Mouse (Mus musculus) layer of hippocampus, adult 9-10 months (tissue): ENCODE measurements around the gene Dnhd1.

Experiments
- DNase-seq: peaks from one replicate; pipeline ENCODE4 v3.0.0; 2022; ENCODE audit warnings: low spot score

Gene Dnhd1

DNA sequence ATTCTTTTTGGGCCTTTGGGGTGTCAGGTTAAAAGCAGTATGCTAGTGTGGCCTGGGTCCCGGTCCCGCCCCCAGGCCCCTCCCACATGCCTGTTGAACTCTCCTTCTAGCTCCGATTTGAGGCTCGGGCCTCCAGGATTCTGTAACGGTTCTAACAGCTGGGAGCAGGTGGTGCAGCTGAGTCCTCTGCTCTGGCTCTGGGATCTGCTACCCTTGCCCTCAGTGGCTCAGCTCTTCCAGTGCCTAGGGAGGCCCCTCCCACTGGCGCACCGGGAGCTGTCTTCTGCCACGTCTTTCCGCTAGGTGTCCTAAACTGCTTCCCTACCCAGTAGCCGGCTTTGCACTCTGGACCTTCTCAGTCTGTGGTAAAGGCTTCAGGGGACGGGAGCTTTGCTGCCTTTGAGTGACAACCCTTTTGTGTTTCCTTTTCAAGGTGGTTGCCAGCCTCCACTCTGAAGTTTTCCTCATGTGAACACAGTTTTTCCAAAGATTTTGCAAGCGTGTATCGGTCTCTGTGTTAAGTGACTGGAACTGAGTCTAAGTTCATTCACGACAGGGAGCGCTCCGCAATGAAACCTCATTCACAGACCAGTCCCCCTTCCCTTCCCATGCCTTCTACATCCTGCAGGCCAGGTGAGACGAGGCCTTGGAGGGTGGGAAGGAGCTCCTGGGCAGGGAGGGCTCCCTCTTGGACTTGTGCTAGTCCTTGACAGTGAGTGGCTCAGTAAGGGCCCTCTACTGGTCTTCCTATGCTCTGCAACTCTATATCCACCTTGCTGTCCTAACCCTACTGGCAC lies at the start of gene Dnhd1:
TSS of gene Dnhd1 (plus strand) at position 189 of the 797 bp plus-strand sequence.
- no peak for DNase-seq

DNA sequence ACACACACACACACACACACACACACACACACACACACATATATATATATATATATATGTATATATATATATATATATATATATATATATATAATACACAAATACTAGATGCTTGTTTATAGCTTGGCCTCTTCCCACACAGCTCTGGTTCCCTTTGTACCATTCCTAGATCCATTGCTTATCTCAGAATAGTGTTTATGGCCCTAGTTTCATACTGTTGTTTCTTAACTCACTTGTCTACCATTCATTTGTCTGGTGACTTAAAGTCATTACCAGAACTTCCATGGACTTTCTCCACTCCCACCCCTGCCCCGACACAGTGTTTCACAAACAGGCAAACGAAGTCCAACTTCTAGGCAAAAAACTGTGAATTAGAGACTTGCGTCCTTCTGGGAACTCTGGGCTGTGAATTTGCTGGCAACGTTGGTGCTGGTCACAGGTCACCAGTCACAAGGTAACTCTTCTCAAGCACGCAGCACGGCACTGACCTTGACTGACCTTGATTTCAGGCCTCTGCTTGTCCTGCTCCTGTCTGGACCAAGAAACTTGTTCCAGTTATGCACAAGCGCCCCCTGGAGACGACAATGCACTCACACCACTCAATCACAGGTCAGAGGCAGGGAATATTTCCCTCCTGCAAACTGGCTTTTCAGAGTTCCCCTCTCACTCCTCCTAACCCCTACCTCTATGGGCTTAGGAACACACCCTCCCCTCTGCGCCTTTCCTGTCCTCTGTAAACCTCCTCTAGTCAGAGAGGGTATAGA lies 47.6 kb upstream of the Dnhd1 start:
- peak; percentile 46 for DNase-seq

DNA sequence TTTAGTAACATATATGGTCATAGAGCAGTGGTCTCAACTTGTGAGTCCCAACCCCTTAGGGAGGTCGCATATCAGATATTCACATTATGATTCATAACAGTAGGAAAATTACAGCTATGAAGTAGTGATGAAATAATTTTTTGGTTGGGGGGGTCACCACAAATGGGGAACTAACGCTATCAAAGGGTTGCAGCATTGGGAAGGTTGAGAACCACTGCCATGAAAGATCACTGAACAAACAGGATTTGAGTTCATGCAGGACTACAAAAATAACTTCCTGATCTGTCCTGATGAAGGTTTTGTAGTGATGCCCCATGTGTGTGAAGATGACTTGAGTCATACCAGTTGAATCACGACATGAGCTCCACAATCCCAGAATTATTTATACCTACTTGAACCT lies 42.2 kb upstream of the Dnhd1 start:
- DNase-seq = no peak

DNA sequence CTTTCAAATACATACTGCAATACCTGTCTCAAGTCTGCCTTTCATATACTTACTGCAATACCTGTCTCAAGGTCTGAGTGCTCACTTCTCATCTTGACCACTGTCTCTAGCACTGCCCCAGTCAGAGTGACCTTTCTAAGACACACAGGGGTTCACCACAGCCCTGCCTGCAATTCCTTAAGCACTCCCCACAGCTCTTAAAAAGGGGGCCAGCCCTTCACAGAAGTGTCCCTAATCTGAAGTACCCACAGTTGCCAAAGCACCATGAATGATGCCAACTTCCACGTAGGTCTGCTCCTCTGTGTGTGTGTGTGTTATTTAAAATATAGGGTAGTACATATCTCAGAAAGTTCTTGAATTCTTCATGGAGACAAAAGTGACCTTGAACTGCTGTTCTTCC lies 38.9 kb upstream of the Dnhd1 start:
- DNase-seq = no peak

DNA sequence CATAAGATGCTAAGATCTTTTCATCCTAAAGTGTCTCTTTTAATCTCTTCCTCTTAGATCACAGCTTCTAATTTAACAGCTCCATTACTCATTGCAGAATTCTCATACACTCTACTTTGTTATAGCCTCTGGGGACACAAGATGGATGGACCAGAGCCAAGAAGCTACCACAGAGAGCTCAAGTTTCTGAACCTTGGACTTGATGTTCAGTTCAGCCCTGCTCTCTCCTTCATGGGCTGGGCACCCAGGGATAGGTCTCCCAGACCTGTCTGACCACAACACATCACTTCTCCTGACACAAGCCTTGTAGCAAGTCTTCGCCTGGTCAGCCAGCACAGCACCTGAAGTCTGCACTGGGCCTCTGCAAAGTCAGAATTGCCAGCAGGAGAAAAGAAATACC lies 36.2 kb upstream of the Dnhd1 start:
- DNase-seq = no peak

DNA sequence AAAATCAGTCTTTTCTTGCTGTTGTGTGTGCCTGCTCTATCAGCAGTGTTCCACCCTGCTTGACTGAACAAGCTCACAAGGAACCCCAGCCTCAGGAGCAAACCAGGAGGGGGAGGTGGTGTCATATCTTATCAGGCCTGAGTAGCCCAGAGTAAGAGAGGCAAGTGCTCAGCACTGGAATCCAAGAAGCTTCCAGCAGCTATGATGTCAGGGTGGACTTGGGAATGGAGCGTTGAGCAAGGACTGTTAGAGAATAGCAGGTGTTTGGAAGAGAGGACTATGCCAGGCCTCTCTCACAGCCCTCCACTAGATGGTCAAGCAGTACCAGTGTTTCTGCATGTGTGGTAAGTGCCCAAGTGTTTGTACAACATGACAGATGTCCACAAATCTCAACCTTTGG lies 34.9 kb upstream of the Dnhd1 start:
- DNase-seq = no peak

DNA sequence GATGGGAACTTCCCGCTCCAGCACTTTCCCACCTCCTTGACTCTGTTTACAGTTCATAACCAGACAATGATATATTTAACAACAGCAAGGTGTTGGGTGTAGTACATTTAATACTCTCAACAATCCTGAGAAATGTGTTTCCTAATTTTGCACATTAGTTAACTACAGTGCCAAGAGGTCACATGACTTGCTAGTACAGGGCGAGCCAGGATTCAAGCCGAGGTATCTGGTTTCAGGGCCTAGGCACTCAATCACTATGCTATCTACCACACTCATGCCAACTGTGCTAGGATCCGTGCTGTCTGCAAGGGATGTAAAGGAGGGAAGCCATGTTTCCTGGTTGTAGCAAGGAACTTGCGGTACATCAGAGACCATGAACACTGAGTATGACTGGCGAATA lies 34.1 kb upstream of the Dnhd1 start:
- DNase-seq = no peak

DNA sequence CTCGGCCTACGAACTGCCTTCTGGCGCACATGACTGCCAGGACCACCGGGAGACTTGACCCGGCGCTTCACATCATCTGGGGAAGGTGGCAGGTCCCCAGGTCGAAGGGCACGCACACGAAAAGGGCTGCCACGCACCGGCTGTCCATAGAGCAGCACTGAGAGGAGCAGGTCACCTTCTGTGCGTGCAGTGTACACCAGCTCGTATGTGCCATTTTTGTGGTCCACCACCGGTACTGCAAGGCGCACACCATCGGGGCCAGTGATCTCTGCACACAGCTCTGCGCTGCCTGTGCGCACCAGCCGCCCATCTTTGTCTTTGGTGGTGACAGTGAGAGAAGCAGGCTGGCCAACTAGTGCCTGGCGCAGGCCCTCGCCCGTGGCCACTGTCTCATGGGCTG lies 32.8 kb upstream of the Dnhd1 start:
- no peak for DNase-seq

DNA sequence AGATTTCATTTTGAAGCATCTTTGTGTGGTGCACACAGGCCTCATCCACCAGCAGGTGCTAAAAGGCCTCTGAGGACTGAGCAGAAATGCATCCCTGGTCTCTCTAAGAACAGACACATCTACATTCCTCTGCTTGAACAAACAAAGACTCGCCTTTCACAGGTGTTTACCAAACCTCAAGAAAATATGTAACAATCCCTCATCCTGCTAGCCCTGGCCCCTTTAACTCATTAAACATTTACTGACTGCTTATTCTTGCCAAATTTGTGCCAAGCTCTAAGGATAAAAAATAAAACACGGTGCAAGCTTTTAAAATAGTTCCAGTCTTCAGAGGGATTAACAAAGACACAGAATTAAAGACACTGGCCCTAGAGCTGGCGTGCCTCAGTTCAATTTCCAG lies 30.9 kb upstream of the Dnhd1 start:
- DNase-seq = no peak

DNA sequence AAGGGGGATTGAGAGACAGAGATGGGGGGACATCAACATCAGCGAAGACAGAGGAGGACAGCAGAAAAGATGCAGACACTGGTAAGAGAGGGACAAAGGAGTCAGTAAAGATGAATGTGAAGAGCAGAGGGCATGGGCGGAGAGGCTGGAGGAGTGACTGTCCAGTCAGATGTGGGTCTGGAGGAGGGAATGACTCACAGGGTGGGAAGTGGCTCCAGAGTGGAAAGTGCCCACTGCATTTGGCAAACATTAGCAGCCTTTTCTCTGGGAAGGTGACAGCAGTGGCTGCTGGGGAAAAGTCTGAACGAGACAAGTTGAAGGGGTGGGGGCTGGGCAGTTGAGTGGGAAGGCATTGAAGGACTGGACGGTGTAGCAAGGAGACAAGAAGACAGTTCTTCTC lies 29.6 kb upstream of the Dnhd1 start:
- no peak for DNase-seq

DNA sequence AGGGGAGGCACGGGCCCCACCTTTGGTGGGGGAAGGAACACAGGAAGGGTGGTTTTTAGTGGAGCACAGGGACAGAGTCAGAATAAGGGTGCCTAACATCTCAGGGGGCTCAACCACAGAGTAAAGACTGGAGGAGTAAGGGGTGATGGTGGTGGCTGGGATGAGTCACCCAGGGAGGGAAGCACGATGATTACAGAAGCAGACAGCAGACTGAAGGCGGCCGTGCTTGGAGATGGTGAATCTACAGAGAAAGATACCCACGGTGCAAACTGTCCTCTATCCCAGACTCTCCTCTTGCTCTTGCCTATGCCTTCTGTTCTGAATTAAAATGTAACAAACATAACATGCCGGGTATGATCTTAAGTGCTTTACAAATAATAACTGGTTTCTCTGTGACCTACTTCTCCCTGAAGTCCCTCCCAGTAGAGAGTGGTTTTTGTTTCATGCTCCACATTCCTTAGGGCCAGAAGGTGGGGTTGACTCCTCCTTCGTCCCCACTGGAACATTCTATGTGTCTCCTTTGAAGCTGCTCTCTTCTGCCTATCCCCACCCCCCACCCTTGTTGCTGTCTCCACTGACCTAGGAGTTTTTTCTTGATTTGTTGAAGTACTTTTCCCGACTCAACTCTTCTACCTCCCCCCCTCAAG lies 28.9 kb upstream of the Dnhd1 start:
- no peak for DNase-seq

DNA sequence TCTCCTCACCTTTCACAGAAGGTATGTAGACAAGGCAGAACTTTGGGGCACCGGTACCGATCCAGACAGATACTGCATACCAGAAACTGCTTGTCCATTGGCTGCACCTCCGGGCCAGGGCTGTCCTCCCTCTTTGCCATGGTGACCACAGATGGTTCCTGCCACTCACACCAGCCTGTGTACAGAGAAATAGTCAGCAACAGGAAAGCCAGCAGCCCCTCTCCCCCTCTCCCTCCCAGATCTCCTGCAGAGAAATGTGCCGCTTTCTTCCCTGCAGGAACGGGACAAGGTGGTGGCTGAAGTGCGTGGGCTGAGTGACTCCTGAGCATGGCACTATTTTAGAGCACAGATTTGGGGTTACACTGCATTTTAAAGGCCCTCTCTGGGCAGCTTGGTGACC lies 25.2 kb upstream of the Dnhd1 start:
- DNase-seq = no peak

DNA sequence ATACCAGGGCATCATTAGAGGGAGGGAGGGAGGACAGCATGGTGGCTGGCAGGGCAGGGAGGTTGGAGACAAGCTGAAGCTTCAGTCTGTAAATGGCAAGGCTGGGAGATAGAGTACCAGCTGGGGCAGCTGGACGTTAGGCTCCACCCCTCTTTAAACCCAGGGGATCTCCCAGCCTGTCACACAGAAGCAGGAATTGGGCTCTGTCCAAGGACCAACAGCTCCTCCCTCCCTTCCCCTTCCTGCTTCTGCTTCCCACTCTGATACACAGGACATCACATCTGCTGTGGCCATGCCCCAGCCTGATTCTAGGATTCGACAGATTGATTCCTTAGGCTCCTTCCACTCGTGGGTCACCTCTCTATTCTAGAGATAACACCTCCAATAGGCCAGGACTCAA lies 22.0 kb upstream of the Dnhd1 start:
- DNase-seq = no peak

DNA sequence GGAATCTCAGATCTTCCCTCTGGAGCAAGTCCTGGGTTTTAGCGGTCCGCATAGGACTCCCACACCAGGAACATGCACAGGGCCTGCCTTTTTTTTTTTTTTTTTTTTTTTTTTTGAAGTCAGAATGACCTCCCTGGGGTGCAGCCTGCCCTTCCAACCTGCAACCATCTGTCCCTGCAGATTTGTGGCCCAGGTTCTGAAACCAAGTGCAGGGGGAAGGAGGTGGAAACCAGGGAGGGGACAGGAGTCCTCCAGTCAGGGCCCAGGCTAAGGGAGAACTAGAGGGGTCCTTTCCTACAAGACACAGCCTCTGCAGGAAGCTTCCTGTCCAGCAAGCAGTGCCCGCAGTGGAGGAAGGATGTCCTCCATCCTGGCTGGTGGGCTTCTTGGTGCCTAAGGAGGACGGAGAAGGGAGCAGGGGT lies 18.1 kb upstream of the Dnhd1 start:
- no peak for DNase-seq

DNA sequence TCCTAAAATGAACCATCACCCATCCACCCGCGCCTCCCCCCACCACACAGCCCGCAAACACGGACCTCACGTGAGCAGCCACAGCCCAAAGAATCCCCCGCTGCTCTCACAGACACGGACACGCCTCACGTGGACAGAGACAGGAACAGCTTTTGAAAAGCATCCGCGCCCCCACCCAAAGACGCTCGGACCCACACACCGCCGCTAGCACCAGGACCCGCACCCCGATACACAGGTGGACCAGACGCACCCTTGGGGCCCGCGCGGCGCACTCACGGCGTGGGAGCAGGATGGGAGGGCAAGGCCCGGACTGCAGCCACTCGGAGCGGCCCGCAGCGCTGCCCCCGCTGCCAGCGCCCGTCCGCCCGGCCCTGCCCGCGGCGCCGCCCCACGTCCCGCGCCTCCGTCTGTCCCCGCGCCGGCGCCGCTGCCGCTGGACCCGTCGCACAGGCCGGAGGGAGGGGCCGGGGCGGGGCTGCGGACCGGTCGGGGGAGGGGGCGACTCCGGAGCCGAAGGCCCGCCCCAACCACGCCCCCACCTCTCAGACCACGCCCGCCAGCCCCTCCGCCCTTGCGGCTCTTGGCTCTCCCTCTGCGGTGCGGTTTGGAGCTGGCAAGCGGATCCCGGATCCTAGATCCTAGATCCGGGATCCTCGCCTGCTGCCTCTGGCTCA lies 17.4 kb upstream of the Dnhd1 start, which contains the start of gene Trim3:
TSS of gene Trim3 (minus strand) at position 445 of the 674 bp plus-strand sequence.
- peak; percentile 71 for DNase-seq

DNA sequence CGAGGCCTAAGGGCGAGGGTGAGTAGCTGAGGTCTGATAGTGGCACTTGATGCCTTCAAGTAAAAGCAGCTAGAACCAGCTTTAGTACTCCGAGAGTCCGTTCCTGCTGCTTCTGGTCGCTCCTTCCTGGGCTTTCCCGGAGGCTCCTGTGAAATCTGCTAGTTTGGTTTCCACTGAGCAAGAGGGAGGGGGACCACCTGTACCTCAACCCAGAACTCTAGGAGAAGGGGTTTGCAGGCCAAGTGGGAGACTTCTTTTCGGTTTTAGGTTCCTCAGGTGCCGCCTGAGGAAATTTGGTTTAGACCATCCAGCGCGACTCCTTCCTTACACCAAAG lies 16.9 kb upstream of the Dnhd1 start:
- no peak for DNase-seq

DNA sequence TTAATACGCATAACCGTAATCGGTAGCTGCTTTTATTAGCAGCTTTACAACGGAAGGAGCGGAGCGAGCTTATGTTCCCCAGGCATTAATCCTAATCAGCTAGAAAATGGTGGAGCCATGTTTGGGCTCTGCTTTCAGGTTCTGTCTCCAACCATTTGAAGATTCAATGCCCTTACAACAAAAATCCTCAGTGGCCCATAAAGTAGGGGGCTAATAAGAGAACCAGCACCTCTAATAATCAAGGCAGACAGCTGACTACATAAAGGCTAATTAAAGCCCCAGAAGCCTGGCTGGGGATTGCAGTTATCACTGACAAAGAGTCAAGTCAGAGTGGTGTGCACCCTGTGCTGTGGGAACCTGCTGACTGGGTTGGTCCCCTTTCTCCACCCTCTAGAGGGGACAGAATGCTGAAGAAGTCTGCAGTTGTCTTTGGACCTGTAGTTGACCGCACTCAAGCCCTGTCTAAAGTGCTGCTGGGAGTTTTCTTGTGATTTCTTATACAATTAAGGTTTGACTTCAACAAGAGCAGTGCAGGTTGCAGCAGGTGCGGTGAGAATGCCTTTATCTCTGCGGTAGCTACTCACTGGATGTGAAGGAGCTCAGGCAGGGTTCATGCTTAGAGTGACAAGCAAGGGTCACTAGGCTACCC lies 16.2 kb upstream of the Dnhd1 start:
- no peak for DNase-seq

DNA sequence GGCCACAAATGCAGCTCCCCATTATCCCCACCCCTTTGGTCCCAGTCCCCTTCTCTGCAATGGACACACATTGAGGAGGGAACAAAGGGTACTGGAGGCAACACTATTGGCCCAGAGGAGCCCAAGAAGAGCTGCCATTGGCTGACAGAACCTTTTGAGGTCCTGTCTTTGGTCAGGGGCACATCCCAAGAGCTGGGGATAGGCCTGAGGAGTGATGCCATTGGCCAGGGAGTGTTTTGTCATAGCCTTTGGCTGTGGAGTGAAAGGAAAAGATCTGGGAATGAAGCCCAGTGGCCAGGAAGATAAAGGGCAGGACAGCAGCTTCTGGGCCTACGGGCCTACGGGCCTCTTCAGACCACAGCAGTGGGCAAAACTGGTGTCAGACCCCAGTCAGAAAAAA lies 14.9 kb upstream of the Dnhd1 start:
- DNase-seq = no peak

DNA sequence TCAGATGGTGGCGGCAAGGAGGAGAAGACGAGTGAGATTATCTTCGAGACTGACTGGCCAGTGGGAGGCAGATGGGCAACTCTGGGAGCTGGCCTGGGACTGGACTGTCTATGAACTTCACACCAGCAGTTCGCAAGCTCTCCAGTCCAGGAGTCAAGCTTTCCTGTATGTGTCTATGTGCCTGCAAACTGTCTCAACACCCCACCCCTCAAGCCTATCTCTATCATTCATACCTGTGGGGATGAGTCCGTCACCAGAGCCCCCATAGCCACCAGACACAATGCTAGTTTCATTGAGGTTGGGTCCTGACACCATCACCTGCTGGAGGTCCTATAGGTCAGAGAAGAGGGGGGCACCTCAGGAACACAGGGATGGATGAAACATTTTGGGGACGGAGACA lies 11.9 kb upstream of the Dnhd1 start:
- DNase-seq = no peak

DNA sequence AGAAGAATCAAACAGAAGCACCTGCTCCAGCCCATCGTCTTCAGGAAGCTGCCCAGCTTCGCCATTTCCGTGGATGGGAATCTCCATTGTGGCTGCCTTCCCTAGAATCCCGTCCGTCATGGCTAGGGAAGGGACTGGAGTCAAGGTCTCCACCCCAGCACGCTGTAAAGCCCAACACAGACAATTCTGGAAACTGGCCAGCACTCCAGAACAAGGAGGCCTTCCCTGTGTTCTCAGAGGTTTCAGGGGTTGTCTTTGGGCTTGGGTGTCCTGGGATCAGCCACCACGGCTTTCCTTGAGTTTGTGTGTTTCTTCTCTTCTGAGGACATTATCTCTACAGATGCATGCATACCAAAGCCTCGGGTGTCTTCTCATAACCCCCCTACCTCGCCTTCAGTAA lies 11.3 kb upstream of the Dnhd1 start:
- DNase-seq = no peak

DNA sequence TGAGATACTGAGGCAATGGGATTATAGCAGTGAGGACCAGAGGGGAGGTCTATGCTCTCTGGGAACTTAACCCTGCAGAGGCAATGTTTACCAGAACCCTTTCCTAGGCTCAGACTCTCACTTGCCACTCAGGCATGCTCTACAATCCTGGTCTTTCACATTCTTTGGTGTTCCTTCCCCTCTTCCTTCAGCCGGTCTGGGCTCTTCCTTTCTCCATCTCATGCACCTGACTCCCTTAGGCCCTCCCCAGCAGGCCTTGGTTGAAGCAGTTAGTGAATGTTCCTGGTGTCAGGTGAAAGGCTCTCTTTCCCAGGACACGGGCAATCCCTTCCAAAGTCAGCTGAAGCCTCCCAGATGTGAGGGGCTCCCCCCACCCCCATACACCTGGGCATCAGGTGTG lies 10.9 kb upstream of the Dnhd1 start, which contains the start of gene Timm10b:
TSS of gene Timm10b (plus strand) at position 301 of the 400 bp plus-strand sequence.
- DNase-seq = no peak
